Mouse (Mus musculus): ENCODE measurements around the gene Arap2. TPM values are rescaled to one million over a fixed set of nuclear protein-coding genes. Genes with fewer than 3 reads are reported as not detected.
A peak's percentile ranks its signal among the peaks of the same experiment; 100 is the strongest.

The Arap2 gene
- polyA plus RNA-seq, 1 experiment from 2014 or later: 4.7 TPM

GRCm38 (mm10) chr5:62764161-62764560, 1.8 kb downstream of the Arap2 start:
- no peaks in the 10 kb centered on the region for H3K36me3 ChIP-seq
- H3K4me2 ChIP-seq: no peak overlapping the region
- H3K4me3 ChIP-seq: no peak overlapping the region
- H3K9ac ChIP-seq: no peak overlapping the region
- WGBS: 67% methylated on average over 5 of the region's 5 CpGs
- no peak for ATAC-seq (replicated peaks; ENCODE audit: insufficient number of reproducible peaks, insufficient read depth, low FRiP score, low read depth)
- H3K27ac ChIP-seq: no peak overlapping the region
- H3K4me1 ChIP-seq (replicated peaks): peaks cover 22% of the 10 kb centered on the region
- no peaks in the 10 kb centered on the region for H3K9me3 ChIP-seq (replicated peaks)
- no peaks in the 10 kb centered on the region for H3K27me3 ChIP-seq

- Histone ChIP-seq H3K4me3 (no peak overlapping the region), H3K36me3 (no peaks in the 10 kb centered on the region), H3K4me2 (no peak overlapping the region), H3K9me3 (replicated peaks) (no peaks in the 10 kb centered on the region), H3K9ac (no peak overlapping the region), H3K4me1 (replicated peaks) (peaks cover 22% of the 10 kb centered on the region), H3K27ac (peak overlapping the region; percentile 71), H3K27me3 (no peaks in the 10 kb centered on the region)
- ATAC-seq (replicated peaks; ENCODE audit: insufficient number of reproducible peaks, insufficient read depth, low FRiP score, low read depth): no peak
- 82% methylated on average over 1 of the region's 1 CpGs for WGBS
Observed at GRCm38 (mm10) chr5:62763046-62763445, 2.9 kb downstream of the Arap2 start.

- WGBS: 12% methylated on average over 4 of the region's 4 CpGs
- peak overlapping the region; percentile 30; the same call in 1 of the 2 replicates for H3K4me2 ChIP-seq
- no peaks in the 10 kb centered on the region for H3K27me3 ChIP-seq
- no peaks in the 10 kb centered on the region for H3K36me3 ChIP-seq
- no peak overlapping the region for H3K9ac ChIP-seq
- H3K4me1 ChIP-seq (replicated peaks): peaks cover 22% of the 10 kb centered on the region
- ATAC-seq (replicated peaks; ENCODE audit: insufficient number of reproducible peaks, insufficient read depth, low FRiP score, low read depth): no peak
- no peak overlapping the region for H3K4me3 ChIP-seq
- no peaks in the 10 kb centered on the region for H3K9me3 ChIP-seq (replicated peaks)
- H3K27ac ChIP-seq: peak overlapping the region; percentile 71
Observed at GRCm38 (mm10) chr5:62762298-62762960, 3.5 kb downstream of the Arap2 start.

- no peak overlapping the region for H3K9ac ChIP-seq
- no peak overlapping the region for H3K4me2 ChIP-seq
- no peaks in the 10 kb centered on the region for H3K9me3 ChIP-seq (replicated peaks)
- H3K4me3 ChIP-seq: no peak overlapping the region
- H3K27ac ChIP-seq: peak overlapping the region; percentile 49
- H3K4me1 ChIP-seq (replicated peaks): peaks cover 22% of the 10 kb centered on the region
- ATAC-seq (replicated peaks; ENCODE audit: insufficient number of reproducible peaks, insufficient read depth, low FRiP score, low read depth): no peak
- 37% methylated on average over 5 of the region's 5 CpGs for WGBS
- H3K27me3 ChIP-seq: no peaks in the 10 kb centered on the region
- H3K36me3 ChIP-seq: no peaks in the 10 kb centered on the region
Observed at GRCm38 (mm10) chr5:62760791-62761504, 5.0 kb downstream of the Arap2 start.

- no peak for ATAC-seq (replicated peaks; ENCODE audit: insufficient number of reproducible peaks, insufficient read depth, low FRiP score, low read depth)
- Histone ChIP-seq H3K9me3 (replicated peaks) (no peaks in the 10 kb centered on the region), H3K36me3 (no peaks in the 10 kb centered on the region), H3K4me1 (replicated peaks) (peaks cover 4% of the 10 kb centered on the region), H3K4me3 (no peak overlapping the region), H3K9ac (no peak overlapping the region), H3K27me3 (no peaks in the 10 kb centered on the region), H3K27ac (no peak overlapping the region), H3K4me2 (no peak overlapping the region)
- 79% methylated on average over 3 of the region's 3 CpGs for WGBS
Observed at GRCm38 (mm10) chr5:62755808-62756527, 10.0 kb downstream of the Arap2 start.

GRCm38 (mm10) chr5:62752934-62753333, 13.0 kb downstream of the Arap2 start:
- no peak for ATAC-seq (replicated peaks; ENCODE audit: insufficient number of reproducible peaks, insufficient read depth, low FRiP score, low read depth)
- Histone ChIP-seq H3K4me2 (no peak overlapping the region), H3K36me3 (no peaks in the 10 kb centered on the region), H3K27me3 (no peaks in the 10 kb centered on the region), H3K27ac (no peak overlapping the region), H3K9me3 (replicated peaks) (no peaks in the 10 kb centered on the region), H3K4me1 (replicated peaks) (no peaks in the 10 kb centered on the region), H3K4me3 (no peak overlapping the region), H3K9ac (no peak overlapping the region)
- WGBS: 46% methylated on average over 3 of the region's 3 CpGs

- no peak overlapping the region for H3K4me2 ChIP-seq
- no peaks in the 10 kb centered on the region for H3K36me3 ChIP-seq
- no peak overlapping the region for H3K4me3 ChIP-seq
- WGBS: 41% methylated on average over 2 of the region's 2 CpGs
- no peak overlapping the region for H3K9ac ChIP-seq
- H3K4me1 ChIP-seq (replicated peaks): no peaks in the 10 kb centered on the region
- no peak for ATAC-seq (replicated peaks; ENCODE audit: insufficient number of reproducible peaks, insufficient read depth, low FRiP score, low read depth)
- no peaks in the 10 kb centered on the region for H3K9me3 ChIP-seq (replicated peaks)
- no peaks in the 10 kb centered on the region for H3K27me3 ChIP-seq
- no peak overlapping the region for H3K27ac ChIP-seq
Observed at GRCm38 (mm10) chr5:62751692-62752091, 14.3 kb downstream of the Arap2 start.

- no peak overlapping the region for H3K27ac ChIP-seq
- H3K27me3 ChIP-seq: no peaks in the 10 kb centered on the region
- WGBS: 92% methylated on average over 2 of the region's 2 CpGs
- ATAC-seq (replicated peaks; ENCODE audit: insufficient number of reproducible peaks, insufficient read depth, low FRiP score, low read depth): no peak
- no peak overlapping the region for H3K9ac ChIP-seq
- H3K36me3 ChIP-seq: no peaks in the 10 kb centered on the region
- H3K4me1 ChIP-seq (replicated peaks): no peaks in the 10 kb centered on the region
- no peak overlapping the region for H3K4me2 ChIP-seq
- H3K4me3 ChIP-seq: no peak overlapping the region
- H3K9me3 ChIP-seq (replicated peaks): no peaks in the 10 kb centered on the region
Observed at GRCm38 (mm10) chr5:62748168-62748567, 17.8 kb downstream of the Arap2 start.

- Histone ChIP-seq H3K36me3 (no peaks in the 10 kb centered on the region), H3K4me1 (replicated peaks) (no peaks in the 10 kb centered on the region), H3K27ac (no peak overlapping the region), H3K9ac (no peak overlapping the region), H3K4me3 (no peak overlapping the region), H3K4me2 (no peak overlapping the region), H3K9me3 (replicated peaks) (no peaks in the 10 kb centered on the region), H3K27me3 (no peaks in the 10 kb centered on the region)
- WGBS: 63% methylated on average over 9 of the region's 9 CpGs
- ATAC-seq (replicated peaks; ENCODE audit: insufficient number of reproducible peaks, insufficient read depth, low FRiP score, low read depth): no peak
Observed at GRCm38 (mm10) chr5:62743220-62743922, 22.6 kb downstream of the Arap2 start.

GRCm38 (mm10) chr5:62739451-62740415, 26.2 kb downstream of the Arap2 start:
- no peak for ATAC-seq (replicated peaks; ENCODE audit: insufficient number of reproducible peaks, insufficient read depth, low FRiP score, low read depth)
- H3K27ac ChIP-seq: 0 out of 2 replicates have a peak overlapping the region, but pooled peaks have one; percentile 25
- no peak overlapping the region for H3K9ac ChIP-seq
- H3K36me3 ChIP-seq: no peaks in the 10 kb centered on the region
- WGBS: 69% methylated on average over 9 of the region's 9 CpGs
- H3K27me3 ChIP-seq: no peaks in the 10 kb centered on the region
- H3K4me1 ChIP-seq (replicated peaks): no peaks in the 10 kb centered on the region
- no peaks in the 10 kb centered on the region for H3K9me3 ChIP-seq (replicated peaks)
- H3K4me2 ChIP-seq: no peak overlapping the region
- H3K4me3 ChIP-seq: no peak overlapping the region
